Mouse (Mus musculus): ENCODE data around the gene Fhit. TPM values are rescaled to one million over a fixed set of nuclear protein-coding genes. Genes with fewer than 3 reads are reported as not detected.

Fhit gene
- polyA plus RNA-seq, 1 experiment: 0.25 TPM

DNA sequence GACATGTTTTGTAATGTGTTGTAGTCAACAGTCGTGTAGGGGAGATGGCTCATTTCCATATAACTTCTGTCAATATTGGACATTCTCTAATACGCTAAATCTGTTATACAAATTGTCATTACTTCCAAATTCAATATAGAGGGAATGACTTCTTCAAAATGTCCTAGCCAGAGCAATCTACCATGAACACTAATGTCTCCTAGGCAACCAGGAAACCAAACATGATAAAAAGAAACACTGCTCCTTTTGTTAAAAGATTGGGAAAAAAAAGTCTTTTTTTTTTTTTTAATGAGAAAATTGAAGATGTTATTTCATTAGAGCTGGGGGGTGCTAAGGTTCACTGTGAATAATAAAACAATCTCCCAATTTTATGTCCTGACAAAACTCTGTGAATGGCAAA, 729.3 kb downstream of the Fhit start:
- Histone ChIP-seq H3K27me3 (replicated peaks) (no peaks in the 10 kb centered on the region), H3K4me3 (replicated peaks) (no peak overlapping the region), H3K36me3 (replicated peaks; ENCODE audit: low read length) (no peaks in the 10 kb centered on the region), H3K9me3 (no peaks in the 10 kb centered on the region), H3K4me1 (peaks cover 55% of the 10 kb centered on the region)
- TF ChIP-seq FLI1 (IDR thresholded peaks at IDR 0.05; ENCODE audit: low read length) (no peak), GATA1 (IDR thresholded peaks at IDR 0.05; ENCODE audit: borderline replicate concordance, low read length) (no peak)

GRCm38 (mm10) chr14:10430396-10431000, 731.3 kb downstream of the Fhit start:
- no peaks in the 10 kb centered on the region for H3K9me3 ChIP-seq
- H3K4me1 ChIP-seq: peaks cover 40% of the 10 kb centered on the region
- H3K27me3 ChIP-seq (replicated peaks): no peaks in the 10 kb centered on the region
- TF ChIP-seq FLI1 (IDR thresholded peaks at IDR 0.05; ENCODE audit: low read length) (no peak), GATA1 (IDR thresholded peaks at IDR 0.05; ENCODE audit: borderline replicate concordance, low read length) (no peak)
- no peaks in the 10 kb centered on the region for H3K36me3 ChIP-seq (replicated peaks; ENCODE audit: low read length)
- H3K4me3 ChIP-seq (replicated peaks): peak overlapping the region; percentile 72

- no peak overlapping the region for H3K4me3 ChIP-seq (replicated peaks)
- no peaks in the 10 kb centered on the region for H3K27me3 ChIP-seq (replicated peaks)
- H3K36me3 ChIP-seq (replicated peaks; ENCODE audit: low read length): no peaks in the 10 kb centered on the region
- TF ChIP-seq FLI1 (IDR thresholded peaks at IDR 0.05; ENCODE audit: low read length): no peak
- TF ChIP-seq GATA1 (IDR thresholded peaks at IDR 0.05; ENCODE audit: borderline replicate concordance, low read length): no peak
- H3K4me1 ChIP-seq: peaks cover 8% of the 10 kb centered on the region
- H3K9me3 ChIP-seq: no peaks in the 10 kb centered on the region
Observed at GRCm38 (mm10) chr14:10423499-10423898, 738.3 kb downstream of the Fhit start.

GRCm38 (mm10) chr14:10422261-10422660, 739.6 kb downstream of the Fhit start:
- peaks cover 20% of the 10 kb centered on the region for H3K4me1 ChIP-seq
- no peak overlapping the region for H3K4me3 ChIP-seq (replicated peaks)
- no peaks in the 10 kb centered on the region for H3K27me3 ChIP-seq (replicated peaks)
- no peaks in the 10 kb centered on the region for H3K9me3 ChIP-seq
- no peaks in the 10 kb centered on the region for H3K36me3 ChIP-seq (replicated peaks; ENCODE audit: low read length)
- TF ChIP-seq FLI1 (IDR thresholded peaks at IDR 0.05; ENCODE audit: low read length): no peak
- no peak for TF ChIP-seq GATA1 (IDR thresholded peaks at IDR 0.05; ENCODE audit: borderline replicate concordance, low read length)

DNA sequence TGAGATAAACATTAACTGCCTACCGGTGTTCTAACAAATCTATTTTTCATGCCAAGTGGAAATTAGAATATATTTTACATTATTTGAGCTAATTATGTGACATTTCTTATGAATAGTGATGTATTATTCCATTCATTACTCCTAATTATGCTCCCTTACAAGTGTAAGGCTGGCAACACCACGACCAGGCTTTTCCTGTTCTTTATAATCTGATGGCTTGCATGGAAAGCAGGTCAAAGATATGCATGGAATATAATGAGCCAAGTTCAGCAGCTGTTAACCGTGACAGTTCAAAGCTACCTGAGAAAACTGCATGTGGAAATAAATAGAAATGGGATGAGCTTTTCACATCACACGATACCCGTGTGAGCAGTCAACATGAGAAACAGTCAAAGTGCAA, 746.8 kb downstream of the Fhit start:
- TF ChIP-seq GATA1 (IDR thresholded peaks at IDR 0.05; ENCODE audit: borderline replicate concordance, low read length) (no peak), FLI1 (IDR thresholded peaks at IDR 0.05; ENCODE audit: low read length) (no peak)
- no peaks in the 10 kb centered on the region for H3K27me3 ChIP-seq (replicated peaks)
- no peaks in the 10 kb centered on the region for H3K36me3 ChIP-seq (replicated peaks; ENCODE audit: low read length)

GRCm38 (mm10) chr14:10409306-10409962, 752.4 kb downstream of the Fhit start:
- Histone ChIP-seq H3K4me1 (no peaks in the 10 kb centered on the region), H3K27me3 (replicated peaks) (no peaks in the 10 kb centered on the region), H3K36me3 (replicated peaks; ENCODE audit: low read length) (no peaks in the 10 kb centered on the region), H3K9me3 (no peaks in the 10 kb centered on the region), H3K4me3 (replicated peaks) (no peak overlapping the region)
- TF ChIP-seq GATA1 (IDR thresholded peaks at IDR 0.05; ENCODE audit: borderline replicate concordance, low read length): no peak
- TF ChIP-seq FLI1 (IDR thresholded peaks at IDR 0.05; ENCODE audit: low read length): no peak

More for the DNA sequence above, 746.8 kb downstream of the Fhit start:
- no peaks in the 10 kb centered on the region for H3K9me3 ChIP-seq
- no peak overlapping the region for H3K4me3 ChIP-seq (replicated peaks)
- peaks cover 43% of the 10 kb centered on the region for H3K4me1 ChIP-seq

DNA sequence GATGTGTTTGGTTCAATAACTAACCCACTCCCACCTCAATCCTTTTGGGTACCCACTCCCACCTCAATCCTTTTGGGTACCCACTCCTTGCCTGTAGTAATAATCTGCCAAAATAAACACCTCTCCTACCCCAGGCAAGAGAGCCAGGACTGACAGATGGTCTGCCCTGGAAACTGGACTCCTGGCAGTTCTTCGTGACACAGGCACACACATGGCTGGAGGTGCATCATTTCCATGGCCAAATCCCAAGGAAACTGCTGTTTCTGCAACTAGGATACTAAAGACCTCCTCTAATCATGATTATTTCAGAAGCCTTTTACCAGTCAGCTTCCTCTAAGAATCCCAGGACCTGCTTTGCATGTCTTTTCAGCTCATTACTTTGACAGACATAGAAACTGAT, 756.5 kb downstream of the Fhit start:
- Histone ChIP-seq H3K36me3 (replicated peaks; ENCODE audit: low read length) (no peaks in the 10 kb centered on the region), H3K4me1 (no peaks in the 10 kb centered on the region), H3K4me3 (replicated peaks) (no peak overlapping the region), H3K9me3 (no peaks in the 10 kb centered on the region), H3K27me3 (replicated peaks) (no peaks in the 10 kb centered on the region)
- TF ChIP-seq GATA1 (IDR thresholded peaks at IDR 0.05; ENCODE audit: borderline replicate concordance, low read length) (no peak), FLI1 (IDR thresholded peaks at IDR 0.05; ENCODE audit: low read length) (no peak)

GRCm38 (mm10) chr14:10367783-10368680, 793.8 kb downstream of the Fhit start:
- Histone ChIP-seq H3K4me3 (replicated peaks) (no peak overlapping the region), H3K27me3 (replicated peaks) (peaks cover 5% of the 10 kb centered on the region), H3K4me1 (peaks cover 19% of the 10 kb centered on the region), H3K36me3 (replicated peaks; ENCODE audit: low read length) (no peaks in the 10 kb centered on the region), H3K9me3 (no peaks in the 10 kb centered on the region; the same call in 1 of the 2 replicates)
- TF ChIP-seq GATA1 (IDR thresholded peaks at IDR 0.05; ENCODE audit: borderline replicate concordance, low read length) (no peak), FLI1 (IDR thresholded peaks at IDR 0.05; ENCODE audit: low read length) (no peak)

- no peak overlapping the region for H3K4me3 ChIP-seq (replicated peaks)
- no peaks in the 10 kb centered on the region for H3K9me3 ChIP-seq
- TF ChIP-seq GATA1 (IDR thresholded peaks at IDR 0.05; ENCODE audit: borderline replicate concordance, low read length) (no peak), FLI1 (IDR thresholded peaks at IDR 0.05; ENCODE audit: low read length) (no peak)
- H3K36me3 ChIP-seq (replicated peaks; ENCODE audit: low read length): no peaks in the 10 kb centered on the region
- peaks cover 3% of the 10 kb centered on the region for H3K27me3 ChIP-seq (replicated peaks)
- peaks cover 19% of the 10 kb centered on the region for H3K4me1 ChIP-seq
Observed at GRCm38 (mm10) chr14:10366808-10367207, 795.0 kb downstream of the Fhit start.

Measured in megakaryocyte, embryonic 14.5 days (primary cell).